Mouse (Mus musculus) hindbrain, embryonic 11.5 days (tissue): ENCODE measurements around the gene Lrch2. TPM values are rescaled to one million over a fixed set of nuclear protein-coding genes. Genes with fewer than 3 reads are reported as not detected.
"Not testable (repeated sequence)": the region's sequence is repeated elsewhere in the genome, so short reads cannot be mapped to it uniquely, and the experiment has no call there.

Source experiments
- ATAC-seq: fragments of 200-750 bp; cut with Nextera tagmentation; 2 replicates; pipeline ENCODE4 v1.8.0; 2017; ENCODE audit warnings: mild to moderate bottlenecking, moderate TSS enrichment, moderate library complexity; ENCODE audit not compliant: low FRiP score
- DNase-seq: peaks from one replicate; pipeline ENCODE4 v3.0.0-alpha.2; 2015; ENCODE audit warnings: low spot score
- H3K27ac ChIP-seq: fragments of 300-500 bp; sonication (generic); 2 replicates; pipeline ENCODE4 v1.5.1; 2014; ENCODE audit warnings: mild to moderate bottlenecking, low read depth, low read length
- H3K27me3 ChIP-seq: fragments of 300-500 bp; sonication (generic); 2 replicates; pipeline ENCODE4 v1.6.1; 2014; ENCODE audit warnings: mild to moderate bottlenecking, low read length, moderate library complexity, mixed read lengths; ENCODE audit not compliant: control insufficient read depth, insufficient read depth
- H3K36me3 ChIP-seq: fragments of 300-500 bp; sonication (generic); 2 replicates; pipeline ENCODE4 v1.6.1; 2014; ENCODE audit warnings: mild to moderate bottlenecking, low read length, moderate library complexity, mixed read lengths; ENCODE audit not compliant: control insufficient read depth, insufficient read depth
- H3K4me1 ChIP-seq: fragments of 300-500 bp; sonication (generic); replicated peaks from 2 replicates; pipeline ENCODE4 v1.6.1; 2014; ENCODE audit warnings: low read length, mixed read lengths; ENCODE audit not compliant: control insufficient read depth, insufficient read depth
- H3K4me2 ChIP-seq: fragments of 300-500 bp; sonication (generic); replicated peaks from 2 replicates; pipeline ENCODE4 v1.6.1; 2014; ENCODE audit warnings: mild to moderate bottlenecking, low read depth, low read length
- H3K4me3 ChIP-seq: fragments of 300-500 bp; sonication (generic); 2 replicates; pipeline ENCODE4 v1.5.1; 2014; ENCODE audit warnings: low read depth, low read length
- H3K9ac ChIP-seq: fragments of 300-500 bp; sonication (generic); 2 replicates; pipeline ENCODE4 v1.6.1; 2014; ENCODE audit warnings: low read depth, low read length
- H3K9me3 ChIP-seq: fragments of 300-500 bp; sonication (generic); 2 replicates; pipeline ENCODE4 v1.6.1; 2016; ENCODE audit warnings: low read length; ENCODE audit not compliant: control insufficient read depth
- WGBS: fragments of 180-500 bp; shearing (Covaris S2); extraction: QIAGEN DNeasy Blood & Tissue Kit; methylation state at CpG from one replicate; pipeline ENCODE4 v1.1.7; 2014; 5-methylcytosine and 5-hydroxymethylcytosine counted together
- polyA plus RNA-seq: library from polyadenylated mRNA; unstranded; fragments of >200 nt; fragmentation: Nextera tagmentation; extraction: Ambion mirVana; gene quantifications from 2 replicates; pipeline ENCODE4 v1.2.1, GENCODE M21; 2014

The Lrch2 gene
- 11.4 and 15.4 TPM in 2 replicates for polyA plus RNA-seq

GRCm38 (mm10) chrX:147553421-147554201 lies at the start of gene Lrch2:
Gene Lrch2, minus strand, starts transcription at chrX:147554081.
- Histone ChIP-seq H3K27me3 (no peaks in the 10 kb centered on the region), H3K36me3 (no peaks in the 10 kb centered on the region), H3K9me3 (no peaks in the 10 kb centered on the region), H3K4me3 (peak within 1 kb of the TSS; percentile 51), H3K4me2 (peak within 1 kb of the TSS; percentile 36), H3K27ac (peak within 1 kb of the TSS; percentile 82), H3K9ac (peak within 1 kb of the TSS; percentile 64), H3K4me1 (no peaks in the 10 kb centered on the region)
- peak; percentile 70 for DNase-seq
- 16% methylated on average over 19 of the region's 50 CpGs for WGBS
- peak; percentile 95 for ATAC-seq

- 68% methylated on average over 11 of the region's 11 CpGs for WGBS
- Histone ChIP-seq H3K27me3 (no peaks in the 10 kb centered on the region), H3K4me2 (no peak overlapping the region), H3K9ac (no peak overlapping the region), H3K36me3 (no peaks in the 10 kb centered on the region), H3K27ac (no peak overlapping the region), H3K4me1 (no peaks in the 10 kb centered on the region), H3K4me3 (no peak overlapping the region), H3K9me3 (no peaks in the 10 kb centered on the region)
- DNase-seq (no peak), ATAC-seq (peak; percentile 64; the same call in 1 of the 2 replicates)
These were observed 12.7 kb downstream of the Lrch2 start for GRCm38 (mm10) chrX:147540934-147541870.

- Histone ChIP-seq H3K27me3 (no peaks in the 10 kb centered on the region), H3K27ac (no peak overlapping the region), H3K4me3 (no peak overlapping the region), H3K4me2 (no peak overlapping the region), H3K4me1 (no peaks in the 10 kb centered on the region), H3K9ac (no peak overlapping the region), H3K9me3 (no peaks in the 10 kb centered on the region), H3K36me3 (no peaks in the 10 kb centered on the region)
- no peak for DNase-seq
- ATAC-seq = no peak
These were observed 15.5 kb downstream of the Lrch2 start for GRCm38 (mm10) chrX:147538377-147538776.

GRCm38 (mm10) chrX:147537117-147537516 lies 16.8 kb downstream of the Lrch2 start:
- H3K4me2 ChIP-seq, H3K36me3 ChIP-seq, H3K9me3 ChIP-seq, ATAC-seq, H3K9ac ChIP-seq, H3K27me3 ChIP-seq, DNase-seq, H3K27ac ChIP-seq, H3K4me1 ChIP-seq, H3K4me3 ChIP-seq: not testable (repeated sequence)
- WGBS = 71% methylated on average over 3 of the region's 3 CpGs

DNA sequence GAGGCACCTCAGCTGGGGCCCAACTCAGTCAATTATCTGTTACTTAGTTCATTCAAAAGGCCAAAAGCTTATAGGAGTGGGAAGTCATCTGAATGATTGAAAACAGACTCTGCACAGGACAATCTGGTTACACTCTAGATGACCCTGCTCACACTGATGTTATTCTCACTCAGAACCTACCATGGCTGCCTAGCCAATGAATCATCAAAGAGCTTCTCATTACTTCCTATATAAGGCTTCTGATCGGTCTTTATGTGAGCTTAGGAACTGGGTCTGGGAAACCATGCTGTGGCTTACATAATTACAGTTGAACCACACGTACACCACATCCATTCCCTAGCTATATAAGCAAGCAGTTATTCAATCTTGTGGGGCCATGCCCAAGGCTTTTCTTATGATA lies 18.3 kb downstream of the Lrch2 start:
- no peak for ATAC-seq
- no peak overlapping the region for H3K27ac ChIP-seq
- H3K4me1 ChIP-seq = no peaks in the 10 kb centered on the region
- H3K9ac ChIP-seq = no peak overlapping the region
- no peak overlapping the region for H3K4me3 ChIP-seq
- no peaks in the 10 kb centered on the region for H3K36me3 ChIP-seq
- DNase-seq = no peak
- WGBS = 73% methylated on average over 2 of the region's 2 CpGs
- no peaks in the 10 kb centered on the region for H3K9me3 ChIP-seq
- no peaks in the 10 kb centered on the region for H3K27me3 ChIP-seq
- H3K4me2 ChIP-seq = no peak overlapping the region

GRCm38 (mm10) chrX:147531675-147532074 lies 22.2 kb downstream of the Lrch2 start:
- H3K36me3 ChIP-seq = no peaks in the 10 kb centered on the region
- no peaks in the 10 kb centered on the region for H3K4me1 ChIP-seq
- no peaks in the 10 kb centered on the region for H3K27me3 ChIP-seq
- no peaks in the 10 kb centered on the region for H3K9me3 ChIP-seq
- no peak overlapping the region for H3K4me3 ChIP-seq
- H3K27ac ChIP-seq = no peak overlapping the region
- ATAC-seq = no peak
- H3K4me2 ChIP-seq = no peak overlapping the region
- H3K9ac ChIP-seq = no peak overlapping the region
- DNase-seq = no peak
- WGBS = 80% methylated on average over 4 of the region's 4 CpGs

DNA sequence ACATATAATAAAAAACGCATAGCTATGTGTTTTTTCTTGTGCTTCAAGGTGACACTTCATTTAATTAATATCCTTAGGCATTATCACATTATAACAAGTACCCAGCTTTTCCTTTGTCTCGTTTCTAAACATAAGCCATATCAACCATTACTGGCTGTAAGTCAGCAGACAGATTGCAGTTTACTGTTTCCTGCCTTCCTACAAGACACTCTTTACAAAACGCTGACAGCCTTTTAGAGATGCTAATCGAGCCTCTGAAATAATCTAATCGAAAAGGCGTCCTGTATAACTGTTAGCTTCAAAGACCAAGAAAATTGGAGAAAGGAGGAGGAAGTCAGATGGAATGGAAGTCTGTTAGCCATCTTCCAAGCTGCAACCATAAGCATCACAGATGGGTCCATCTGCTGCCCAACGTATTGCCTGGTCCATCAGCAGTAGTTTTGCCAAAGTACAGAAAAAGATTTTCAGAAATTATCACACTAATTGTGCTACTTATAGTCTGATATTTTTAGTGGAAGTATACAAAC lies 26.2 kb downstream of the Lrch2 start:
- Histone ChIP-seq H3K9ac (no peak overlapping the region), H3K36me3 (no peaks in the 10 kb centered on the region), H3K27ac (no peak overlapping the region), H3K4me3 (no peak overlapping the region), H3K4me1 (no peaks in the 10 kb centered on the region), H3K27me3 (no peaks in the 10 kb centered on the region), H3K4me2 (no peak overlapping the region), H3K9me3 (no peaks in the 10 kb centered on the region)
- 67% methylated on average over 7 of the region's 7 CpGs for WGBS
- DNase-seq (no peak), ATAC-seq (no peak)

DNA sequence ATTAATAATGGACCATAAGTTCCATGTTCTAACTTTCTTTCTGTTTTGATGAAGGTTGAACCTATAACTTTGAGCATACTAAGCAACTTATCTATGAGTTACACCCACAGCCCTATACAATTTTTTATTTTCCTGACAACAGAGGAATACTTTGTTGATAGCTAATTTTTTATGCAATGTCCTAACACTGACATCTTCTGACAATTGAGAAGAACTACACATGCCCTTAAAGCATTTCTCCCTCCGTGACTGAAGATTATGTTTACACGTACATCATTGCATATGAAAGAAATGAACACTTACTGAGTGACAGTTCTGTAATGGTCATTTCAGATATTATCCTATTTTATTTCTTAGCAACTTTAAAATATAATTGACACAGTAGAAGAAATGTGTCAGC lies 64.3 kb downstream of the Lrch2 start:
- ATAC-seq = no peak
- Histone ChIP-seq H3K36me3 (no peaks in the 10 kb centered on the region), H3K27me3 (no peaks in the 10 kb centered on the region), H3K9ac (no peak overlapping the region), H3K4me3 (no peak overlapping the region), H3K9me3 (no peaks in the 10 kb centered on the region), H3K4me1 (no peaks in the 10 kb centered on the region), H3K27ac (no peak overlapping the region), H3K4me2 (no peak overlapping the region)
- no peak for DNase-seq
- 82% methylated on average over 2 of the region's 2 CpGs for WGBS
